Mouse (Mus musculus) neural tube, embryonic 10.5 days (tissue): ENCODE data around the gene Il12rb2.
A peak's percentile ranks its signal among the peaks of the same experiment; 100 is the strongest.

ENCODE experiments used
- DNase-seq: peaks from one replicate; pipeline ENCODE4 v3.0.0-alpha.2; 2017; ENCODE audit warnings: low spot score; ENCODE audit errors: extremely low spot score

Gene Il12rb2

DNA sequence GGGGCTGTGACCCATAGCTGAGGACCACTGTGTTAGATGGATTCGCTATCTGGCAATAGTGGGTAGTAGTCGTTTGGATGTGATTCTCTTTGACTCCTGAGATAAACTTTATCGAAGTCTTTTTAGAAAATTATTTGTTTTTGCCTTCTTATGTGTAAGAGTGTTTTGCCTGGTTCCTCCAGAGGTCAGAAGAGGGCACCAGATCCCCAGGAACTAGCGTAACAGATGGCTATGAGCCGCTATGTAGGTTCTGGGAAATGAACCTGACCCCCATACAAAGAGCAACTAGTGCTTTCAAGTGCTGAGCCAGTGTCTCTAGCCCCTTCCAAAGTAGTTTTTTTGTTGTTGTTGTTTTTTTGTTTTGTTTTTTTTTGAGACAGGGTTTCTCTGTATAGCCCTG, 79.9 kb downstream of the Il12rb2 start:
- DNase-seq = no peak

GRCm38 (mm10) chr6:67292042-67292623, 83.9 kb downstream of the Il12rb2 start:
- no peak for DNase-seq

GRCm38 (mm10) chr6:67282897-67283296, 93.1 kb downstream of the Il12rb2 start:
- DNase-seq = no peak

DNA sequence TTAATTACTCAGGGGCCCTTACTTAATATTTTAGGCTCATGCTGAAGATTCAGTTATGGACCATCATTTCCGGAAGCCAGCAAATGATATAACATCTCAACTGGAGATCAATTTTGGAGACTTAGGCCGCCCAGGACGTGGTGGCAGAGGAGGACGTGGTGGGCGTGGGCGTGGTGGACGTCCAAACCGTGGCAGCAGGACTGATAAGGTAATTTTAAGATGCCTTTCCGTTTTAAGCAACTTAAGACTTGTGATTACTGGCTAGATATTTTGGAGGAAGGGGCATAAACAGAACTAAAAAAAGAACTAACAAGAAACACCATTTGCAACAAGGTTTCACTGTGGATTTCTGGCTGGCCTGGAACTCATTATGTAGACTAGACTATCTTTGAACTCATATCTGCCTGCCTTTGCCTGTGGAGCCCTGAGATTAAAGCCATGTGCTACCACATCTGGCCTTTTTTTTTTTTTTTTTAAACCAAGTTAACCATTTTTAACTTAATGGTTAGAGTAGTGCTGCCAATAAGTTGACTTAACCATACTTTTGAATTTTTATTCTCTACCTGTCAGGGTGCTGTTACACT, 94.3 kb downstream of the Il12rb2 start:
- no peak for DNase-seq

GRCm38 (mm10) chr6:67277944-67278343, 98.0 kb downstream of the Il12rb2 start:
- no peak for DNase-seq

DNA sequence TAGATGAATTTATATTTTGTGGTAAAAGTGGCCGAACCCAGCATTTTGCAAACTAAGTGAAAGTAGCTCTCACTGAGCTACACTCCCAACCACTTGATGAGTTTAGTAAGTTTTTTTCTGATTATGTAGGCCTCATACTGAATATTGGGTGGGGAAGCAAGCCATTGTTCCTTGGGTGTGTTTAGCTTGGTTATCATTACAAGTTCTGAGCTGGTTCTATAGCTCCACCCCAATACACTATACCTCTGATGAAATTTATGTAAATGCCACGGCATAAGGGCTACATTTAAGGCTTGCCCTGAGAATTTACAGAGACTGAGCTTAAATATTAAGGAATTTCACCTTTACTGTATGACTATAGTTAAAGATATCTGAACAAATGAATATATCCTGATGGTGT, 106.5 kb downstream of the Il12rb2 start:
- DNase-seq = no peak

- DNase-seq = no peak
Observed at GRCm38 (mm10) chr6:67268983-67269382, 107.0 kb downstream of the Il12rb2 start.

- no peak for DNase-seq
Observed at GRCm38 (mm10) chr6:67268245-67268612, 107.8 kb downstream of the Il12rb2 start.

- peak; percentile 67 for DNase-seq
Observed at GRCm38 (mm10) chr6:67267408-67268244, 108.4 kb downstream of the Il12rb2 start.

- peak; percentile 88 for DNase-seq
Observed at GRCm38 (mm10) chr6:67266664-67267407, 109.2 kb downstream of the Il12rb2 start.

DNA sequence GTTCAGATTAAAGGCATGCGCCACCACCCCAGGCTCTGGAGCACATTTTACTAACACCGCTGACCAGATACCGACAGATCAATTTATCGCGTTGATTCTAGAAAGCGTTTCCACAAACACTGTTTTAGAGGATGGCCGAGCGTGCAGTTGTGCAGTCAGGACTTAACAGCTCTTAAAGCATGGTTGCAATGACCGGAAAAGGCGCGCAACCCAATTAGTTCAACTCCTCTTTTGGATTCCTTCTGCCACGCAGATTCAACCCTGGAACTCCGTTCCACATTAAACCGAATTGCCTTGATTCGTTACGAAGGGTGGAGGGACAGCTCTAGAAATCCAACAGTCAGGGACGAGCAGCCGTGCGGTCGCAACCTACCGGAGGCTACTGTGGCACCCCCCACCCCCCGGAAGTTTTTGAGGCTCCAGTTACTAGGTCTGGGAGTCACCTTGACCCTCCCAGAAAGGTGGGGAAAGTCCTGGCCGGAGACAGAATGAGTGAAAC, 109.8 kb downstream of the Il12rb2 start:
- DNase-seq = no peak

DNA sequence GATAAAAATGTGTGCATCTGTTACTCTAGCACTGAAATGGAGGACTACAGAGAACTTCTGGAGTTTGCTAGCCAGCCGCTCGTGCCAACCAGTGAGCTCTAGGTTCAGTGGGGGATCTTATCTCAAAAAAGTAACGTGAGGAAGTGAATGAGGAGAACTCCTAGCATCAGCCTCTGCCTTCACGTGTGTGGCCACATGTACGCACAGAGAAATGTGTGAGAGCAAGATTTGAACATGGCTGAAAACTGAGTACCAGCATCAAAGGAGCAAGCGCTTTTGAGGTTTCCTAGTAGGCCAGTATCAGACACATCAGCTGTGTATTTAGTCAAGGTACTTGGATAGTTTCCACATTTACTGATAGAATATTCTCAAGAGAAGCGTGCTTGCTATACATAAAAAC, 111.1 kb downstream of the Il12rb2 start:
- DNase-seq = no peak

- DNase-seq = no peak
Observed at GRCm38 (mm10) chr6:67251095-67251494, 124.9 kb downstream of the Il12rb2 start.

GRCm38 (mm10) chr6:67244451-67244850, 131.5 kb downstream of the Il12rb2 start:
- DNase-seq = no peak

DNA sequence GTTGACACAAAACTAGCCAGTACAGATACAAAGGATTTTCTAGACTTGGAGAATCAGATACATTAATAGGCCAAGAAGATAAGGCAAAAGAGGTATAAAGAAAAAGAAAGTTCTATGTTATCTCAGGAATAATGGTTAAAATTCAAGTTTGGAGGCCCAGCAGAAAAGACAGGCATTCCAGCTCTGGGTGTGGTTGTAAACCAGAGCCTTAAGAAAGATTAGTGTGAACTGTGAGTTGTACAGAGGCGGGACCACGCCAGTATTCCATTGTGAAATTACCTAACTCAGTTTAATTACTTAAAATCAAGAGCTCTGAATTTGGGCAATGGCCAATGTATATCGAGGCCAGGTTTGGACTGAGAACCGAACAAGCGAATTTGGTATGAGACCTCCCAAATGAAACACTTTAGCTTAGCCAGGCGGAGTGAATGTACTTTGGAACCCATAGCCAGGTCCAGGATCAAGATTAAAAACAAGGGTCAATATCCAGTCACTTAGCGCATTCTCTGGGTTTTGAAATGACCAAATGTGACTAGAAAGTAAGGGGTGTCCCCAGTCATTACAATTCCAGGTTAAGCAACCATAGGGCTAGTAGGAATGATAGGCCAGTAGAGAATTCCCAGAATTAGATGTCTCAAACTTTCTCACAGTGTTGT, 132.1 kb downstream of the Il12rb2 start:
- DNase-seq = no peak
